Mouse (Mus musculus): ENCODE results near the gene Gnat1.

GRCm38 (mm10) chr9:107676302-107676701 is 3.2 kb downstream of the Gnat1 start:
- TF ChIP-seq CTCF (IDR thresholded peaks at IDR 0.05; ENCODE audit: low read depth): no peak
- no peak for TF ChIP-seq EP300 (IDR thresholded peaks at IDR 0.05; ENCODE audit: low read depth)

All from liver, postnatal 0 days (tissue).